Comparison of ENCODE assay signal across 23 mouse cellular contexts in the genomic region with DNA sequence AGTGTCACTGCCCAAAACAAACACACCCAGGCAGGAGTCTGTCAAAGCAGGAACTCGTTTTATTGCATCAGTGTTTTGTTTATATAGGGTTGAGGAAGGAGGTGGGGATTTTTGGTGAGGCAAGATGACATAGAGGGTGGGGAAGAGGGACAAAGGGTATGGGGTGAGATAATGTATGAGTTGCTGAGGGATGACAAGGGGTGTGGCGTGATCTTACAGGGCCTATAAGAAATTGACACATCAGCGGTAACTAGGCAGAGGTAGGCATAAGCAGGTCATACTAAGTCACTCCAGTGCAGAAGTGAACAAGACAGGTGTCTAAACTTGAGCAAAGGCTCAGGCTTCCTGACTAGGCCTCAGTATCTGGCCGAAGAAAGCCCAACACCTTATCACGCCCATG.
A peak's percentile ranks its signal among the peaks of the same experiment; 100 is the strongest.
DNase-seq lines count a peak whose midpoint lies in the region; ATAC-seq and TF ChIP-seq lines count a peak whose summit lies in the region.
"Had no signal": no experiment of that assay in that cellular context is flagged by ENCODE, and none has a peak within 500 bp of the region (broad histone marks: within the 10 kb centered on the region; RNA-seq: fewer than 3 reads in every experiment).

No protein-coding gene starts in this region.

- no peaks in the 10 kb centered on the region for H3K9me3 ChIP-seq in ES-E14 (ENCODE audit: control insufficient read depth, insufficient read depth, low read depth, low read length)
- H3K9me3 ChIP-seq in intestine, embryonic 15.5 days = no peaks in the 10 kb centered on the region
- H3K9me3 ChIP-seq in stomach, embryonic 14.5 days (ENCODE audit: control insufficient read depth, low read depth, low read length) = no peaks in the 10 kb centered on the region
- H3K9me3 ChIP-seq: embryonic facial prominence, embryonic 12.5 days; forebrain, embryonic 12.5 days; heart, embryonic 15.5 days; hindbrain, embryonic 10.5 days had no signal

- H3K27me3 ChIP-seq in intestine, embryonic 15.5 days (replicated peaks) = no peaks in the 10 kb centered on the region
- no peaks in the 10 kb centered on the region for H3K27me3 ChIP-seq in stomach, embryonic 14.5 days (ENCODE audit: control insufficient read depth, insufficient read depth, low read length)
- H3K27me3 ChIP-seq: embryonic facial prominence, embryonic 12.5 days; forebrain, embryonic 12.5 days; heart, embryonic 15.5 days had no signal

- H3K4me3 ChIP-seq in ES-E14 (ENCODE audit: insufficient read depth in 1 of 2, low read depth in 1 of 2, low read length in 2 of 2, poor library complexity in 1 of 2, severe bottlenecking in 1 of 2) = no peak overlapping the region
- H3K4me3 ChIP-seq in intestine, embryonic 15.5 days (replicated peaks) = no peak overlapping the region
- H3K4me3 ChIP-seq in stomach, embryonic 14.5 days (ENCODE audit: low read depth, low read length) = no peak overlapping the region
- H3K4me3 ChIP-seq: embryonic facial prominence, embryonic 12.5 days; forebrain, embryonic 12.5 days; heart, adult 2 months; heart, embryonic 15.5 days; hindbrain, embryonic 10.5 days had no signal

- ATAC-seq in intestine, embryonic 15.5 days = peak; percentile 94
- ATAC-seq in stomach, embryonic 14.5 days (ENCODE audit: insufficient number of reproducible peaks, insufficient read depth, low FRiP score, low read depth) = peak; percentile 67; the same call in 1 of the 2 replicates
- no peak for ATAC-seq in erythroblast, adult 5-6 weeks (replicated peaks; ENCODE audit: low FRiP score, poor library complexity, severe bottlenecking)
- ATAC-seq: forebrain, embryonic 16.5 days had no signal

- no peak overlapping the region for H3K27ac ChIP-seq in ES-E14 (ENCODE audit: insufficient read depth, low read depth, low read length, poor library complexity, severe bottlenecking)
- H3K27ac ChIP-seq in intestine, embryonic 15.5 days = no peak overlapping the region
- no peak overlapping the region for H3K27ac ChIP-seq in stomach, embryonic 14.5 days (ENCODE audit: low read length)
- H3K27ac ChIP-seq: embryonic facial prominence, embryonic 12.5 days; forebrain, embryonic 12.5 days; heart, adult 2 months; heart, embryonic 15.5 days; hindbrain, embryonic 10.5 days; hindbrain, embryonic 14.5 days had no signal

- H3K36me3 ChIP-seq in ES-E14 (ENCODE audit: control insufficient read depth, insufficient read depth, low read length, poor library complexity, severe bottlenecking) = no peaks in the 10 kb centered on the region
- no peaks in the 10 kb centered on the region for H3K36me3 ChIP-seq in intestine, embryonic 15.5 days
- no peaks in the 10 kb centered on the region for H3K36me3 ChIP-seq in stomach, embryonic 14.5 days (ENCODE audit: control insufficient read depth, insufficient read depth, low read length)
- H3K36me3 ChIP-seq: embryonic facial prominence, embryonic 12.5 days; forebrain, embryonic 12.5 days; G1E; heart, embryonic 15.5 days; hindbrain, embryonic 10.5 days had no signal

- H3K4me1 ChIP-seq in ES-E14 (ENCODE audit: control insufficient read depth in 2 of 2, insufficient read depth in 2 of 2, low read length in 2 of 2, poor library complexity in 1 of 2) = no peaks in the 10 kb centered on the region
- H3K4me1 ChIP-seq in intestine, embryonic 15.5 days (replicated peaks) = no peaks in the 10 kb centered on the region
- H3K4me1 ChIP-seq in stomach, embryonic 14.5 days (ENCODE audit: control insufficient read depth, insufficient read depth, low read length) = no peaks in the 10 kb centered on the region
- H3K4me1 ChIP-seq: embryonic facial prominence, embryonic 12.5 days; forebrain, embryonic 12.5 days; heart, embryonic 15.5 days; hindbrain, embryonic 10.5 days had no signal

- 61% methylated on average over 5 of the region's 5 CpGs for WGBS in intestine, embryonic 15.5 days
- WGBS in stomach, embryonic 14.5 days = 68% methylated on average over 5 of the region's 5 CpGs

- H3K4me2 ChIP-seq in intestine, embryonic 15.5 days (replicated peaks) = no peak overlapping the region
- H3K4me2 ChIP-seq in stomach, embryonic 14.5 days (replicated peaks; ENCODE audit: low read depth, low read length) = no peak overlapping the region
- H3K4me2 ChIP-seq: embryonic facial prominence, embryonic 12.5 days; forebrain, embryonic 12.5 days; heart, embryonic 11.5 days; heart, embryonic 15.5 days; hindbrain, embryonic 14.5 days had no signal

- peak; percentile 1 to 3 for DNase-seq in urinary bladder, adult 18-20 months (ENCODE audit: low spot score in 2 of 2)
- DNase-seq in urinary bladder, postnatal 4 days (ENCODE audit: low spot score in 2 of 2) = no peak
- no peak for DNase-seq in ES-E14 (ENCODE audit: low read depth, low spot score)
- DNase-seq in heart, postnatal 4 days = no peak
- no peak for DNase-seq in adrenal gland, postnatal 25 days
- DNase-seq: adrenal gland, postnatal 14 days; cerebellum, adult 18-20 months; cerebellum, postnatal 10 days; embryo, embryonic 11 days; gastrocnemius, postnatal 14 days; heart, adult 2 months; heart, postnatal 14 days had no signal

- no peak overlapping the region for H3K9ac ChIP-seq in ES-E14 (ENCODE audit: insufficient read depth, low read depth, low read length, poor library complexity, severe bottlenecking)
- H3K9ac ChIP-seq in intestine, embryonic 15.5 days = no peak overlapping the region
- H3K9ac ChIP-seq in stomach, embryonic 14.5 days (replicated peaks; ENCODE audit: low read depth, low read length) = no peak overlapping the region
- H3K9ac ChIP-seq: embryonic facial prominence, embryonic 12.5 days; forebrain, embryonic 12.5 days; heart, embryonic 15.5 days; hindbrain, embryonic 14.5 days had no signal

- in situ Hi-C loops in ES-E14 (cut with MboI; ENCODE audit: low sequenced_read_pairs in 2 of 2, unreplicated experiment in 2 of 2) = no loop called here

TF ChIP-seq in ES-E14, 5 proteins besides CTCF, POLR2A, EP300 and RAD21:
- TF ChIP-seq ZC3H11A (IDR thresholded peaks at IDR 0.05; ENCODE audit: borderline replicate concordance, low read depth, low read length) (no peak), CHD2 (IDR thresholded peaks at IDR 0.05; ENCODE audit: low read depth, low read length) (peak; percentile 55; the same call in 1 of the 2 replicates)
TF ChIP-seq in ES-E14: peak in this region for 1.

Comparison
In these comparisons a context has a peak if more than half of its experiments do, and no peak if none do; other contexts are left out.
1. DNase-seq: peak in urinary bladder, adult 18-20 months (2 of 2); none in urinary bladder, postnatal 4 days (0 of 2), ES-E14 (single experiment), heart, postnatal 4 days (single experiment) and adrenal gland, postnatal 25 days (single experiment).